Mouse (Mus musculus): Measurements from ENCODE around the gene Rbfox3.

GRCm38 (mm10) chr11:118899771-118900545 is 11.4 kb downstream of the Rbfox3 start:
- TF ChIP-seq POLR2A (IDR thresholded peaks at IDR 0.05; ENCODE audit: low read depth, low read length) (no peak), CTCF (IDR thresholded peaks at IDR 0.05; ENCODE audit: extremely low read depth, insufficient read length, insufficient replicate concordance, low read depth, low read length) (no peak)

Data from small intestine, adult 2 months (tissue).